Mouse (Mus musculus): ENCODE measurements around the gene Wnk4. TPM values are rescaled to one million over a fixed set of nuclear protein-coding genes. Genes with fewer than 3 reads are reported as not detected.

The Wnk4 gene
- total RNA-seq (2021) = 1 to 10 TPM in 1 of 2 experiments, under 1 TPM in 1; 0.83 to 1.7 TPM
- long read RNA-seq, experiment 1, partial matches to known transcripts = 0 of 1 reads
- long read RNA-seq, experiment 1, other reads (novel, unspliced or antisense) = 1 of 1 reads
- long read RNA-seq, experiment 2, partial matches to known transcripts = 0 of 1 reads
- long read RNA-seq, experiment 2, other reads (novel, unspliced or antisense) = 1 of 1 reads

GRCm38 (mm10) chr11:101259948-101260825, at the start of gene Wnk4:
Wnk4 (plus strand) TSS chr11:101260567.
- peak; percentile 47 to 60 for DNase-seq (ENCODE audit: low spot score in 2 of 2)

GRCm38 (mm10) chr11:101211970-101212369, 48.4 kb upstream of the Wnk4 start:
- no peak for DNase-seq (ENCODE audit: low spot score in 2 of 2)

GRCm38 (mm10) chr11:101216936-101217335, 43.4 kb upstream of the Wnk4 start:
- DNase-seq (ENCODE audit: low spot score in 2 of 2) = no peak

- DNase-seq (ENCODE audit: low spot score in 2 of 2) = no peak
Observed at GRCm38 (mm10) chr11:101218436-101219055, 41.8 kb upstream of the Wnk4 start.

- no peak for DNase-seq (ENCODE audit: low spot score in 2 of 2)
Observed at GRCm38 (mm10) chr11:101220853-101221252, 39.5 kb upstream of the Wnk4 start.

- no peak for DNase-seq (ENCODE audit: low spot score in 2 of 2)
Observed at GRCm38 (mm10) chr11:101221306-101221986, 38.9 kb upstream of the Wnk4 start.

- DNase-seq (ENCODE audit: low spot score in 2 of 2) = no peak
Observed at GRCm38 (mm10) chr11:101224337-101224736, 36.0 kb upstream of the Wnk4 start.

- no peak for DNase-seq (ENCODE audit: low spot score in 2 of 2)
Observed at GRCm38 (mm10) chr11:101225331-101226064, 34.9 kb upstream of the Wnk4 start.

GRCm38 (mm10) chr11:101226065-101226701, 34.2 kb upstream of the Wnk4 start, which contains the start of gene Ezh1:
Ezh1 (minus strand) TSS chr11:101226463.
- DNase-seq (ENCODE audit: low spot score in 2 of 2) = peak; percentile 77 to 88

GRCm38 (mm10) chr11:101229361-101229900, 30.9 kb upstream of the Wnk4 start:
- DNase-seq (ENCODE audit: low spot score in 2 of 2) = peak in 1 of 2 experiments; percentile 64

GRCm38 (mm10) chr11:101230061-101230511, 30.3 kb upstream of the Wnk4 start:
- DNase-seq (ENCODE audit: low spot score in 2 of 2) = peak in 1 of 2 experiments; percentile 65

GRCm38 (mm10) chr11:101230526-101230925, 29.8 kb upstream of the Wnk4 start:
- no peak for DNase-seq (ENCODE audit: low spot score in 2 of 2)

- DNase-seq (ENCODE audit: low spot score in 2 of 2) = peak in 1 of 2 experiments; percentile 73
Observed at GRCm38 (mm10) chr11:101230991-101231871, 29.1 kb upstream of the Wnk4 start.

GRCm38 (mm10) chr11:101232010-101232839, 28.1 kb upstream of the Wnk4 start:
- peak in 1 of 2 experiments; percentile 41 for DNase-seq (ENCODE audit: low spot score in 2 of 2)

GRCm38 (mm10) chr11:101233240-101233639, 27.1 kb upstream of the Wnk4 start:
- DNase-seq (ENCODE audit: low spot score in 2 of 2) = no peak

GRCm38 (mm10) chr11:101234124-101234523, 26.2 kb upstream of the Wnk4 start:
- DNase-seq (ENCODE audit: low spot score in 2 of 2) = no peak

GRCm38 (mm10) chr11:101235429-101235828, 24.9 kb upstream of the Wnk4 start:
- DNase-seq (ENCODE audit: low spot score in 2 of 2) = no peak

- no peak for DNase-seq (ENCODE audit: low spot score in 2 of 2)
Observed at GRCm38 (mm10) chr11:101236782-101237181, 23.6 kb upstream of the Wnk4 start.
